Mouse (Mus musculus) midbrain, embryonic 12.5 days (tissue): ENCODE data around the gene Pbx2. TPM values are rescaled to one million over a fixed set of nuclear protein-coding genes. Genes with fewer than 3 reads are reported as not detected.

Source experiments
- ATAC-seq: fragments of 200-750 bp; cut with Nextera tagmentation; 2 replicates; pipeline ENCODE4 v1.8.0; 2017; ENCODE audit warnings: low read depth, moderate TSS enrichment, moderate library complexity; ENCODE audit not compliant: low FRiP score
- H3K27ac ChIP-seq: fragments of 300-500 bp; sonication (generic); replicated peaks from 2 replicates; pipeline ENCODE4 v1.5.1; 2016; ENCODE audit warnings: mild to moderate bottlenecking
- H3K27me3 ChIP-seq: fragments of 300-500 bp; sonication (generic); 2 replicates; pipeline ENCODE4 v1.6.1; 2016; ENCODE audit warnings: mild to moderate bottlenecking
- H3K36me3 ChIP-seq: fragments of 300-500 bp; sonication (generic); 2 replicates; pipeline ENCODE4 v1.6.1; 2016
- H3K4me1 ChIP-seq: fragments of 300-500 bp; sonication (generic); 2 replicates; pipeline ENCODE4 v1.6.1; 2016
- H3K4me2 ChIP-seq: fragments of 300-500 bp; sonication (generic); replicated peaks from 2 replicates; pipeline ENCODE4 v1.6.1; 2016; ENCODE audit warnings: mild to moderate bottlenecking, moderate library complexity
- H3K4me3 ChIP-seq: fragments of 300-500 bp; sonication (generic); 2 replicates; pipeline ENCODE4 v1.5.1; 2016; ENCODE audit warnings: mild to moderate bottlenecking
- H3K9ac ChIP-seq: fragments of 300-500 bp; sonication (generic); replicated peaks from 2 replicates; pipeline ENCODE4 v1.6.1; 2016; ENCODE audit warnings: mild to moderate bottlenecking, moderate library complexity
- H3K9me3 ChIP-seq: fragments of 300-500 bp; sonication (generic); 2 replicates; pipeline ENCODE4 v1.6.1; 2016; ENCODE audit warnings: mild to moderate bottlenecking
- WGBS: fragments of 180-500 bp; shearing (Covaris S2); methylation state at CpG from one replicate; pipeline ENCODE4 v1.1.7; 2016; 5-methylcytosine and 5-hydroxymethylcytosine counted together
- polyA plus RNA-seq: library from polyadenylated mRNA; unstranded; fragments of >200 nt; fragmentation: Nextera tagmentation; extraction: Ambion mirVana; gene quantifications from 2 replicates; pipeline ENCODE4 v1.2.1, GENCODE M21; 2016

Gene Pbx2
- polyA plus RNA-seq, 1 experiment from 2014 or later: 20.8 TPM

- Histone ChIP-seq H3K9ac (no peak overlapping the region), H3K27me3 (peaks cover 17% of the 10 kb centered on the region; the same call in 1 of the 2 replicates), H3K9me3 (no peaks in the 10 kb centered on the region), H3K4me1 (peaks cover 19% of the 10 kb centered on the region), H3K4me3 (no peak overlapping the region), H3K27ac (no peak overlapping the region), H3K4me2 (no peak overlapping the region), H3K36me3 (no peaks in the 10 kb centered on the region)
- WGBS: 89% methylated on average over 7 of the region's 7 CpGs
- no peak for ATAC-seq
Measured at GRCm38 (mm10) chr17:34639461-34640255, 48.6 kb downstream of the Pbx2 start.

- Histone ChIP-seq H3K4me3 (no peak overlapping the region), H3K27me3 (peaks cover 11% of the 10 kb centered on the region; the same call in 1 of the 2 replicates), H3K36me3 (no peaks in the 10 kb centered on the region), H3K9ac (peak overlapping the region; percentile 34), H3K27ac (peak overlapping the region; percentile 88), H3K4me1 (peaks cover 30% of the 10 kb centered on the region), H3K4me2 (peak overlapping the region; percentile 11; the same call in 1 of the 2 replicates), H3K9me3 (no peaks in the 10 kb centered on the region)
- ATAC-seq: peak; percentile 47; the same call in 1 of the 2 replicates
- 9% methylated on average over 11 of the region's 11 CpGs for WGBS
Measured at GRCm38 (mm10) chr17:34640778-34641601, 49.9 kb downstream of the Pbx2 start.

DNA sequence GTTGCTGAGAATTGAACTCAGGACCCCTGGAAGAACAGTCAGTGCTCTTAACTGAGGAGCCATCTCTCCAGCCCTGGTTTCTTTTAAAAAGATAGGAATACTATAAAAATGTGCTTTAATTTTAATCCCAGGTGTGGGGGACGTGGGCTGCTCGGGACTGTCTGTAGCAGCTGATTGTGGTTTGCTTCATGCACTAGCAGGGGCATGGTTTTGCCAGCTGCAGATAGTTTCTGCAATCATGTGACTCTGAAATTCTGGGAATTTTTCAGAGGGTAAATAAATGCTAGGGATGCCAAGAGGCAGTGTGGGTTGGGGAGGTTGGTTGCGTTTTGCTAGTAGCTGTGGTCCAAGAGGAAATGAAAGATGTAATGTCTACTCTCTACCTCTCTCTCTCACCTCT lies 50.9 kb downstream of the Pbx2 start:
- no peak overlapping the region for H3K4me2 ChIP-seq
- no peak overlapping the region for H3K4me3 ChIP-seq
- H3K9ac ChIP-seq: no peak overlapping the region
- no peak for ATAC-seq
- peaks cover 36% of the 10 kb centered on the region for H3K4me1 ChIP-seq
- WGBS: 90% methylated on average over 3 of the region's 3 CpGs
- H3K27me3 ChIP-seq: peaks cover 6% of the 10 kb centered on the region; the same call in 1 of the 2 replicates
- no peaks in the 10 kb centered on the region for H3K9me3 ChIP-seq
- H3K36me3 ChIP-seq: no peaks in the 10 kb centered on the region
- H3K27ac ChIP-seq: peak overlapping the region; percentile 88

DNA sequence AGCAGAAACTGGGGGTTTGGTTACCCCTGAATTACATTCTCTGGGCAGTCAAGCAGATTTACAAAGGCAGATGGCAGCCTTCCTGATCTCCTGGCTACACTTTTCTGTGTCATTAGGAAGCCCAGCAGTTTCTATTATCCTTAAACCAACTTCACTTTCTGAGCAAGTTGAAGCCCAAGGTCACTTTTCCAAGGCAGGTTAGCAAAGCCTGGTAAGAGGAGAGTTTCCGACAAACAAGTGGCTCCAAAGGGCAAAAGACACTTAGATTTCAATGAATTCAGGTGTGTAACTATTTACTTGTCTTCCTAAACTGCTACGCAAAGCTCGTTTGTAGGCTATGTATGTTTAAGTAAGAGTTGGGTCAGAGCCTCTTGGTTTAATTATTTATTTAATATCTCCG lies 52.3 kb downstream of the Pbx2 start:
- Histone ChIP-seq H3K4me1 (peaks cover 46% of the 10 kb centered on the region), H3K27ac (no peak overlapping the region), H3K36me3 (no peaks in the 10 kb centered on the region), H3K4me2 (no peak overlapping the region), H3K9ac (no peak overlapping the region), H3K4me3 (no peak overlapping the region), H3K9me3 (no peaks in the 10 kb centered on the region), H3K27me3 (no peaks in the 10 kb centered on the region)
- no peak for ATAC-seq
- 93% methylated on average over 4 of the region's 4 CpGs for WGBS

GRCm38 (mm10) chr17:34643944-34644343 lies 52.9 kb downstream of the Pbx2 start:
- Histone ChIP-seq H3K9me3 (no peaks in the 10 kb centered on the region), H3K36me3 (peaks cover 2% of the 10 kb centered on the region), H3K4me3 (no peak overlapping the region), H3K4me1 (peaks cover 49% of the 10 kb centered on the region), H3K27me3 (no peaks in the 10 kb centered on the region), H3K9ac (no peak overlapping the region), H3K27ac (no peak overlapping the region), H3K4me2 (no peak overlapping the region)
- no peak for ATAC-seq
- 86% methylated on average over 10 of the region's 10 CpGs for WGBS

- under 1% methylated on average over 16 of the region's 16 CpGs for WGBS
Measured at GRCm38 (mm10) chr17:34644608-34645007, 53.5 kb downstream of the Pbx2 start, which contains the start of gene Fkbpl. Gene Fkbpl (plus strand): TSS chr17:34644764.

DNA sequence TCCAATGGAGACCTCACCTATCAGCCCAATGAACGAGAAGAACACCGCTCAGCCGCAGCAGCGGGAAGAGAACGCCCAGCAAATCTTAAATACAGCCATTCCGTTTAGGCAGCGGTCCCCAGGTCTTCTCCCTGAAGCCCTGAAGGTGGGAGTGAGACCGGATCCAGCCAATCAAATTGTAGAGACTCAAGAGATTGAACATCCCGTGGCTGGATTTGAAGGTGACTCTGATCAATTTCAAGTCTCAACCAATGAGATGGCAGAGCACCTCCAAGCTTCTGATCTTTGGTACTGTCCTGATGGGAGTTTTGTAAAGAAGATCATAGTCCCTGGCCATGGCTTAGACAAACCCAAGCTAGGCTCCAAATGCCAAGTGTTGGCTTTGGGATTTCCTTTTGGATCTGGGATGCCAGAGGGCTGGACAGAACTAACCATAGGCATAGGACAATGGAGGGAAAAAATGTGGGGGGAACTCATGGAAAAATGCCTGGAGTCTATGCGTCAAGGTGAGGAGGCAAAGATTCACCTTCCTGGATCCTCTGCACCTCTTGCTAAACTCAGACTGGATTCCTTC lies 54.3 kb downstream of the Pbx2 start:
- no peak for ATAC-seq
- Histone ChIP-seq H3K27ac (no peak overlapping the region; the same call in 1 of the 2 replicates), H3K9ac (peak overlapping the region; percentile 73), H3K4me2 (peak overlapping the region; percentile 73), H3K4me3 (peak overlapping the region; percentile 64), H3K4me1 (peaks cover 48% of the 10 kb centered on the region), H3K9me3 (no peaks in the 10 kb centered on the region), H3K36me3 (peaks cover 16% of the 10 kb centered on the region), H3K27me3 (no peaks in the 10 kb centered on the region)
- WGBS: 52% methylated on average over 10 of the region's 10 CpGs

More at GRCm38 (mm10) chr17:34644608-34645007, 53.5 kb downstream of the Pbx2 start, which contains the start of gene Fkbpl:
- H3K4me1 ChIP-seq: peaks cover 49% of the 10 kb centered on the region
- no peaks in the 10 kb centered on the region for H3K27me3 ChIP-seq
- H3K36me3 ChIP-seq: peaks cover 8% of the 10 kb centered on the region
- H3K27ac ChIP-seq: peak within 1 kb of the TSS; percentile 76
- H3K9ac ChIP-seq: peak within 1 kb of the TSS; percentile 73
- ATAC-seq: peak; percentile 62
- peak within 1 kb of the TSS; percentile 73 for H3K4me2 ChIP-seq
- peak within 1 kb of the TSS; percentile 64 for H3K4me3 ChIP-seq
- H3K9me3 ChIP-seq: no peaks in the 10 kb centered on the region

- Histone ChIP-seq H3K4me2 (peak overlapping the region; percentile 73), H3K27me3 (no peaks in the 10 kb centered on the region), H3K36me3 (peaks cover 22% of the 10 kb centered on the region), H3K4me3 (peak overlapping the region; percentile 97), H3K9ac (no peak overlapping the region), H3K27ac (no peak overlapping the region), H3K9me3 (no peaks in the 10 kb centered on the region), H3K4me1 (peaks cover 42% of the 10 kb centered on the region)
- WGBS: 90% methylated on average over 30 of the region's 30 CpGs
- no peak for ATAC-seq
Measured at GRCm38 (mm10) chr17:34645831-34646511, 54.9 kb downstream of the Pbx2 start.

Other genes with a start within 250 kb of the Pbx2 start
- gene Btnl2, start 236.4 kb upstream of the Pbx2 start, polyA plus RNA-seq: 0.06 TPM in 1 of 2 replicates, not detected in the other
- gene Btnl1, start 214.1 kb upstream of the Pbx2 start, polyA plus RNA-seq: not detected in 2 replicates
- 3.9 and 4.2 TPM in 2 replicates for gene BC051142, start 192.4 kb upstream of the Pbx2 start, polyA plus RNA-seq
- gene Btnl4, start 113.9 kb upstream of the Pbx2 start, polyA plus RNA-seq: not detected in 2 replicates
- not detected in 2 replicates for gene Btnl6, start 73.9 kb upstream of the Pbx2 start, polyA plus RNA-seq
- 11.7 and 13.6 TPM in 2 replicates for gene Notch4, start 27.0 kb upstream of the Pbx2 start, polyA plus RNA-seq
- 2.9 and 3.3 TPM in 2 replicates for gene Gpsm3, start 1.5 kb upstream of the Pbx2 start, polyA plus RNA-seq
- 2.2 and 2.3 TPM in 2 replicates for gene Ager, start 6.6 kb downstream of the Pbx2 start, polyA plus RNA-seq
- 240 and 243 TPM in 2 replicates for gene Rnf5, start 12.4 kb downstream of the Pbx2 start, polyA plus RNA-seq
- 82.8 and 86.2 TPM in 2 replicates for gene Agpat1, start 13.0 kb downstream of the Pbx2 start, polyA plus RNA-seq
- gene Egfl8, start 24.7 kb downstream of the Pbx2 start, polyA plus RNA-seq: 4.5 and 6.0 TPM in 2 replicates
- 21.3 and 23.8 TPM in 2 replicates for gene Ppt2, start 37.2 kb downstream of the Pbx2 start, polyA plus RNA-seq
- gene Prrt1, start 38.3 kb downstream of the Pbx2 start, polyA plus RNA-seq: 3.9 and 4.2 TPM in 2 replicates
- gene Fkbpl, start 53.5 kb downstream of the Pbx2 start, polyA plus RNA-seq: 16.4 and 18.1 TPM in 2 replicates
- 116 and 121 TPM in 2 replicates for gene Atf6b, start 55.9 kb downstream of the Pbx2 start, polyA plus RNA-seq
- gene Tnxb, start 79.3 kb downstream of the Pbx2 start, polyA plus RNA-seq: 0.04 and 0.05 TPM in 2 replicates
- gene C4b, start 152.6 kb downstream of the Pbx2 start, polyA plus RNA-seq: 0.05 and 0.11 TPM in 2 replicates
- not detected in 2 replicates for gene Cyp21a1, start 213.3 kb downstream of the Pbx2 start, polyA plus RNA-seq
- gene Stk19, start 245.7 kb downstream of the Pbx2 start, polyA plus RNA-seq: 26.1 and 30.8 TPM in 2 replicates
- gene Dxo, start 245.8 kb downstream of the Pbx2 start, polyA plus RNA-seq: 72.7 and 73.4 TPM in 2 replicates